Mouse (Mus musculus): ENCODE results near the gene Mbnl2.

- TF ChIP-seq POLR2A (IDR thresholded peaks at IDR 0.05; ENCODE audit: borderline replicate concordance, low read depth, low read length) (no peak), CTCF (IDR thresholded peaks at IDR 0.05; ENCODE audit: low read depth, low read length) (no peak)
Observed at GRCm38 (mm10) chr14:120289528-120289927, 14.1 kb downstream of the Mbnl2 start.
